Mouse (Mus musculus) adrenal gland, adult (tissue): ENCODE results near the gene Map3k11.
"Not testable (repeated sequence)": the region's sequence is repeated elsewhere in the genome, so short reads cannot be mapped to it uniquely, and the experiment has no call there.

Experiments used
- DNase-seq, 2 experiments: peaks; one replicate each; pipeline ENCODE4 v3.0.0; 2022 to 2023; ENCODE audit warnings: low spot score in 1 of 2; ENCODE audit not compliant: inconsistent age in 2 of 2

The Map3k11 gene

DNA sequence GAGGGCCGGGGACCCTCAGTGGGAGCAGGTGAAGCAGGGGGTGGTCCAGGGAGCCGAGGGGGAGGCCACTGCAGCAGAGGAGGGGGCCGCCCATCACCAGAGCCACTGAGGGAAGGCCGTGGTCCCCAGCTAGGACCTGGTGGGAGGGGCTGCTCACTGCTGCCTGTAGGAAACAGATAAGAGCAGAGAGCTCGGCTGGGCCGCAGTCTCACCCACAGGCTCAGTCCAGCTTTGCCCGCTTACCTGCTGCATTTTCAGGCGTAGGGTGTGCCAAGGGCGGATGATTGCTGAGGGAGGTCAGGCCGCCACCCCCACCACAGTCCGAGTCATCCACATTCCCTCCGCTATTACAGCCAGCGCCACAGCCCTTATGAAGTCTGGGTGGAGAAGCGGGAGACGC is 23.1 kb upstream of the Map3k11 start:
- no peak for DNase-seq

DNA sequence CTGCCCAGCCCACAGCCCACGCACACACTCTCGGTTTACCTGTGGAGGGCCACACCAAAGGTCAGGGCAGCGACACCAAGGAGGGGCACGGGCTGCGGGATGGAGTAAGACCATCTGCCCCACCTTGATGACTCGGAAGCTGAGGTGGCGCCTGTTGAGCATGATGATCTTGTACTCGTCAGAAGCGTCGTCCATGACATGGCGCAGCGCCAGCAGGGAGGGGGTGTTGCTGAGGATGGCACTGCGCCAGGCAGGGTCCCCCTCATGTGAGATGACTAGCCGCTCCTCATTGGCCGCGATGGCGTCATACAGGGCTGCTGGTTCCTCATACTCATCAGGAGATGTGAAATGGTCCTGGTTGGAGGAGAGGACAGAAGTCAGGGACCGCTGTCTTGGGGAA is 22.2 kb upstream of the Map3k11 start:
- DNase-seq = no peak

- DNase-seq = peak in 1 of 2 experiments; percentile 71
Measured at GRCm38 (mm10) chr19:5668372-5668771, 20.2 kb upstream of the Map3k11 start.

- peak; percentile 80 to 88 for DNase-seq
Measured at GRCm38 (mm10) chr19:5680432-5680831, 8.1 kb upstream of the Map3k11 start.

DNA sequence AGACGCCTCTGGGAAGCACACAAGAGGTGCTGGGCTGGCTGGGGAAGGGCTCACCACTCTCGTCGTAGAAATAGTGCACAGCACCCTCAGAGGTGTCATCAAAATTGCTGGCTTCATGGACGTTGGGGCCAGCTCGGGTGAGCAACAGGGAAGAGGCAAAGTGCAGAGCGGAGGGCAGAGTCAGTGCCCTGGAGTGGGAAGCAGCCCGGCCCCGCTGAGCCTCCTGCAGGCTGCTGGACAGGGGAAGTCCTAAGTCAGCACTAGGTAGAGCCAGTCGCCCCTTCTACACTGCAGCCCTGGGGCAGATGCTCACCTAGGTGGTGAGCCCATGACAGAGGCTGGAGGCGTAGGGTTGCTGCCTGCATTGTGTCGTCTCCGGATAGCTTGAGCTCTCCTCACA is 4.3 kb upstream of the Map3k11 start:
- no peak for DNase-seq

- no peak for DNase-seq
Measured at GRCm38 (mm10) chr19:5684985-5685384, 3.6 kb upstream of the Map3k11 start.

DNA sequence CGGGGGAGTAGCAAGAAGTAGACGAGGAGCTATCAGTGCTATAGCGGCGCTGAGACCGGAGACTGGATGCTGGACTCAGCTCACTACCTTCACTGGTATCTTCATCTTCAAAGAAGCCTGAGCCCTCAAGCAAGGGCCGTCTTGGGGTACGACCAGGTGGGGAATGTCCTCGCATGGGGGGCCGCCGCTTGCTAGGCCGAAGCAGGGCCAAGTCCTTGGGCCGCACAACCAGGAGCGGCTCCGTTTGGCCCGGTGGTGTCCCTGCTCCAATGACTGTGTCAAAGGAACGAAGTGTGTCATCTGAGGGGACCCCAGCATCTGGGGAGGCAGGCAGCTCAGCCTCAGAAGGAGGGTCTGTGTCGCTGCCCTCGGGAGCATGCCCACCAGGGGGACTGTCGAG is 3.1 kb upstream of the Map3k11 start:
- DNase-seq = no peak

- DNase-seq = no peak
Measured at GRCm38 (mm10) chr19:5685861-5686260, 2.7 kb upstream of the Map3k11 start.

DNA sequence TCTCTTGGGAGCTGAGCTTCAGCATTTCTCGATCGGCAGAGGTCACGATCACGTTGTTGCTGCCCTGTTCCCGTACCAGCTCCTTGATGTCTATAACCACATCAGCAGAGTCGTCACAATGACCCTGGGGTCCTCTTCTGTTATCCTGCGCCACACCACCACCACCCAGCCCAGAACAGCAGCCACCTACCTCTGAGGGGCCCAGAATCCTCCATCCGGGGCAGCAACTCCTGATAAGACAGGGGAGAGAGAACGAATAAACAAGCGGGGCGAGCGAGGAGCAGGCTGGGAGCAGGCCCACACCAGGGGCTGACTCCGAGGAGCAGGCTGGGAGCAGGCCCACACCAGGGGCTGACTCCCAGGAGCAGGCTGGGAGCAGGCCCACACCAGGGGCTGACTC is 2.1 kb upstream of the Map3k11 start:
- DNase-seq = no peak

DNA sequence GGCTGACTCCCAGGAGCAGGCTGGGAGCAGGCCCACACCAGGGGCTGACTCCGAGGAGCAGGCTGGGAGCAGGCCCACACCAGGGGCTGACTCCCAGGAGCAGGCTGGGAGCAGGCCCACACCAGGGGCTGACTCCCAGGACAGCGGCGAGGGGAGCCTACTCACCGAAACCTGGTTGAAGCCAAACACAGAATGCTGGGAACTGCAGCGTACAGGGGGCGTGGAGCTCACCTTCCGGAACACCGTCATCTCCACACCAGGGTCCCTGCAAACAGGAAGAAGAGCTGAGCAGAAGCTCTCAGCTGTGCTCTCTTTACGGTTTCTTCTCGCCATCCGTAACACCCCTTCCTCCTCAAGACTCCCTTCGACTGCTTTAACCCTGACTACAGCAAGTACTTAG is 1.6 kb upstream of the Map3k11 start:
- not testable (repeated sequence) for DNase-seq

- DNase-seq = peak in 1 of 2 experiments; percentile 55
Measured at GRCm38 (mm10) chr19:5687738-5688137, 804 bp upstream of the Map3k11 start.

- no peak for DNase-seq
Measured at GRCm38 (mm10) chr19:5689088-5689428, 516 bp downstream of the Map3k11 start.

DNA sequence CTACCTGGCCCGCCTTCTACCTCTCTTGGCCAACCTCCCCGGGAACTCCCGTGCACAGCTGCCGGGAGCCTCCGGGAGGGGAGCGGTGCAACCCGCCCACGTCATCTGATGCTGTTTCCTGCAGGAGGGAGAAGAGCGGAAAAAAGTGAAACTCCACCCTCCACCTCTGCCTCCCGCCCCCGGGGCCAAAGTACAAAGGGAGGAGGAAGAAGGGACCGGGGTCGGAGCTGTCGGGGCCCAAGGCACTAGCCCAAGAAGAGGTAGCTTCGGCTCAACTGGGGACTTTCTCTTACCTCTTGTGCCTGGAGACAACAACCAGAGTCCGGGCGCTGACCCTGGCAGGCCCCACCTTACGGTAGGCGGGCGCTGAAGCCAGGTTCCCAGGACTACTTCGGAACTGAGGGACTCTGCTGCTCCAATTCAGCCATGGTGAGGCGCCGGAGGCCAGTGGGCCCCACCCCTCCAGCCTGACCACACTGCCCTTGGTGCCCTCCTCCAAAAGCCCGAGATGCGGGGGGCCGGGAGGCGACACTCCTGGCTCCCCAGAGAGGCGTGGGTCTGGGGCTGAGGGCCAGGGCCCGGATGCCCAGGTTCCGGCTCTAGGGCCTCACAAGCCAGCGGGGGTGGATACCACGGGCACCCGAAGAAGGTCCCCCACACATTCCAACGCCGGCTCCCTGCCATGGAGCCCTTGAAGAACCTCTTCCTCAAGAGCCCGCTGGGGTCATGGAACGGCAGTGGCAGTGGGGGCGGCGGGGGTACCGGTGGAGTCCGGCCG is 1.2 kb downstream of the Map3k11 start:
- peak; percentile 93 to 97 for DNase-seq

DNA sequence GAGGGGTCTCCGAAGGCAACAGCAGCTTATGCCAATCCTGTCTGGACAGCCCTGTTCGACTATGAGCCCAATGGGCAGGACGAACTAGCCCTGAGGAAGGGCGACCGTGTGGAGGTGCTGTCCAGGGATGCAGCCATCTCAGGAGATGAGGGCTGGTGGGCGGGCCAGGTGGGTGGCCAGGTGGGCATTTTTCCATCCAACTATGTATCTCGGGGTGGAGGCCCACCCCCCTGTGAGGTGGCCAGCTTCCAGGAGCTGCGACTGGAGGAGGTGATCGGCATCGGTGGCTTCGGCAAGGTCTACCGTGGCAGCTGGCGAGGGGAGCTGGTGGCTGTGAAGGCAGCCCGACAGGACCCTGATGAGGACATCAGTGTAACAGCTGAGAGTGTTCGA is 1.8 kb downstream of the Map3k11 start:
- peak in 1 of 2 experiments; percentile 50 for DNase-seq

DNA sequence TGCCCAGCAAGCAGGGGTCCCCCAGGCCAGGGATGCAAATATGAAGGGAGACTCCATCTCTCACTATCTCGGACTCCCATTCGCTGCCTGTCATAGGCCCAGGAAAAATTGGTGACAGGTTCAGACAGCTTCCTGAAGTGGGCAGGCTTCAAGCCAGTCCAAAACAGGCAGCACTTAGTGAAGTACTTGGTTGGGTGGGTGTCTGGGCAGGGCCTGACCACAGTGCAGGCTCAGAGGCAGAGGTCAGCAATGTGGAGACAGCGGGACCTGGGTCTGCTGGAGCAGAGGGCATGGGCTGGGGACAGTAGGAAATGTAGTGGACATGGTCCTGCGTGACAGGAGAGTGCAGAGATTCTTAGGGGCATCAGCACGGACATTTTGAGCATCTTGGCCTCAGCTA is 3.1 kb downstream of the Map3k11 start:
- no peak for DNase-seq

DNA sequence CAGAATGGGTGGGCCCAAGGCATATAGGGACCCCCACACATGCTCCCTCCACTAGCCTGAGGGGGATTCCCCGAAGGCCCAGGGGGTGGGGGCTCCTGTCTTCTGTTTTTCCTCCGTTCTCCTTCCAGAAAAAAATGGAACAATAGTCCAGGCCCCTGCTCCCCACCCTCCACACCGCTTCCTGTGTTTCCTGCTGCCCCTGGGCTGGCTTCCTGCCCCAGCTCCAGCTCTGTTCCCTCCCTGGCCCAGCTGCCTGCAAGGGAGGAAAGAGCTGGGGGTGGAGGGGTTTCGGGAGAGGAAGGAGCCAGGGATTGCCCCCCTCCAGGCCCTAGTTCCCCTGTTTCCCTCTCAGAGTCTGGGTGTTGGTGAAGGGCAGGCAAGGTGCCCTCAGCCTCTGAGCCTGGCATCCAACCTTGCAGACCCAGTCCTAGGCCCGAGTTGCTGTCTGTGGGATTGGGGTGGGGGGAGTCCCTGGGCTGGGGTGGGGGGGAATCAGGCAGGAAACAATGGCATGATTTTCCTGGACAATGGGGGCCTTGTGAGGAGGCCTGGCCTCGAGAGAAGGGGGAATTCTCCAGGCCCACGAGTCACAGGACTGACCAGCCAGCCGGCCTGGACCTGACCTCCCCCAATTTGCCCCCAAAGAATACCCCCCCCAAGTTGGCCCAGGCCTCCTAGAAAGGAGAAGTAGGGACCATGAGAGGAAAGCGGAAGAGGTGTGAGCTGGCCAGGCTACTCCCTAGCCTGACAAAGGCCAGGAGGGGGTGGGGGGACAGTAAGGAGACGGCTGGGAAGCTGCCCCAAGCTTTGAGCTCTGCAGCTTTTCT is 3.8 kb downstream of the Map3k11 start:
- DNase-seq = peak; percentile 59 to 78

- DNase-seq = peak in 1 of 2 experiments; percentile 51
Measured at GRCm38 (mm10) chr19:5692913-5693396, 4.4 kb downstream of the Map3k11 start.

DNA sequence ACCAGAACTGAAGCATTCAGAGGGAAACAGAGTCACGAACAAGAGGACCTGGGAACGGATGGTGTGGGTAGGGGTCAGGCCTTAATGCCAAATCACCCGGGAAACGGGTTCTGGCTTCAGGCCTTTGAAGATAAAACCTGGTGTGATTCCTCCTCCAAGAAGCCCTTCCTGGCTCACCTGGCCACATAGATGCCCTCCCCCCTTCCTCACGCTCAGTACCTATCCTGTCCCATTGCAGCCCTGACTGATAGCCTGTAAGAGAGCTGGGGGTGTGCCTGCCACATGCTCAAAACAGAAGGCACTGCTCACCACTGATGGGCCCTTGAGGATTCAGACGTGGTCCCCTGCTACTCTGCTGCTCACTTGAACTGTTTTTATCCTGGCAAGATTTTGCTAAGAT is 5.3 kb downstream of the Map3k11 start:
- DNase-seq = no peak

- no peak for DNase-seq
Measured at GRCm38 (mm10) chr19:5695849-5696462, 7.4 kb downstream of the Map3k11 start.

- DNase-seq = no peak
Measured at GRCm38 (mm10) chr19:5704163-5704800, 15.7 kb downstream of the Map3k11 start, which contains the start of gene Kcnk7. Kcnk7 (plus strand) TSS chr19:5704367.
